Mouse (Mus musculus): Measurements from ENCODE around the gene Mecp2. TPM values are rescaled to one million over a fixed set of nuclear protein-coding genes. Genes with fewer than 3 reads are reported as not detected.

Mecp2 gene
- polyA plus RNA-seq, 1 experiment from 2014 or later, result 10.9 TPM

DNA sequence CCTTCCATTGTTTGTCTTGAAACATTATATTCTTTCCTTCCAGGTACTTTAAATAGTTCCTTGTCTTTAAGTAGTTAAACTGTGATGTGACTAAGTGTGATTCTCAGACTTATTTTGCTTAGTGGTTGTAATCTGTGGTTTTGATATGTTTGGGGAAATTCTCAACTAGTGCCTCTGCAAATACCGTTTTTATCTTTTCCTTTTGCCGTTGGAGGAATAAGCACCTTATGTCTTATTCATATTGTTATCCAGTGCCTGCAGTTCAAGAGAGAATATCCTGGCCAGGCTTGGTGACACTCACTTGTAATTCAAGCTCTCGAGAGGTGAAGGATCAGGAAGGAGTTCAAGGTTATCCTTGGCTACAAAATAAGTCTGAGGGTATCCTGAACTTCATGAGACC, 134.1 kb downstream of the Mecp2 start:
- Histone ChIP-seq H3K27me3 (replicated peaks) (no peaks in the 10 kb centered on the region), H3K4me3 (replicated peaks) (no peak overlapping the region), H3K36me3 (no peaks in the 10 kb centered on the region), H3K9me3 (no peaks in the 10 kb centered on the region), H3K27ac (no peak overlapping the region), H3K9ac (no peak overlapping the region), H3K4me1 (replicated peaks) (no peaks in the 10 kb centered on the region), H3K4me2 (replicated peaks) (no peak overlapping the region)
- WGBS, result 75% methylated on average over 3 of the region's 3 CpGs
- ATAC-seq, result no peak

GRCm38 (mm10) chrX:73998911-73999869, 136.0 kb downstream of the Mecp2 start:
- H3K4me2 ChIP-seq (replicated peaks), result no peak overlapping the region
- H3K4me3 ChIP-seq (replicated peaks), result no peak overlapping the region
- no peak overlapping the region for H3K9ac ChIP-seq
- H3K36me3 ChIP-seq, result no peaks in the 10 kb centered on the region
- WGBS, result 28% methylated on average over 8 of the region's 8 CpGs
- H3K27ac ChIP-seq, result no peak overlapping the region
- H3K9me3 ChIP-seq, result no peaks in the 10 kb centered on the region
- no peaks in the 10 kb centered on the region for H3K27me3 ChIP-seq (replicated peaks)
- ATAC-seq, result peak; percentile 79
- no peaks in the 10 kb centered on the region for H3K4me1 ChIP-seq (replicated peaks)

- Histone ChIP-seq H3K4me3 (replicated peaks) (no peak overlapping the region), H3K9me3 (no peaks in the 10 kb centered on the region), H3K4me2 (replicated peaks) (no peak overlapping the region), H3K27ac (no peak overlapping the region), H3K36me3 (no peaks in the 10 kb centered on the region), H3K9ac (no peak overlapping the region), H3K4me1 (replicated peaks) (no peaks in the 10 kb centered on the region), H3K27me3 (replicated peaks) (no peaks in the 10 kb centered on the region)
- no peak for ATAC-seq
- 63% methylated on average over 1 of the region's 1 CpGs for WGBS
Measured at GRCm38 (mm10) chrX:73977783-73978182, 157.4 kb downstream of the Mecp2 start.

MicroRNA genes within 50 kb of the gene (microRNA counts, 519-probe panel; counts per million panel counts)
- 97.1 counts per million, percentile 29 among the panel's probes with 10 or more counts for microRNA mmu-miR-718

Other genes starting within 250 kb of the Mecp2 start
- gene Avpr2, start 243.3 kb downstream of the Mecp2 start, polyA plus RNA-seq (2015; fragmentation: Nextera tagmentation; extraction: Ambion mirVana), result 0.05 and 0.25 TPM in 2 replicates
- 9.0 and 9.4 TPM in 2 replicates for gene L1cam, start 239.3 kb downstream of the Mecp2 start, polyA plus RNA-seq (2015; fragmentation: Nextera tagmentation; extraction: Ambion mirVana)
- gene Arhgap4, start 213.5 kb downstream of the Mecp2 start, polyA plus RNA-seq (2015; fragmentation: Nextera tagmentation; extraction: Ambion mirVana), result 3.7 and 4.1 TPM in 2 replicates
- gene Naa10, start 213.4 kb downstream of the Mecp2 start, polyA plus RNA-seq (2015; fragmentation: Nextera tagmentation; extraction: Ambion mirVana), result 163 and 169 TPM in 2 replicates
- gene Renbp, start 204.5 kb downstream of the Mecp2 start, polyA plus RNA-seq (2015; fragmentation: Nextera tagmentation; extraction: Ambion mirVana), result 154 and 197 TPM in 2 replicates
- 43.0 and 45.6 TPM in 2 replicates for gene Hcfc1, start 169.0 kb downstream of the Mecp2 start, polyA plus RNA-seq (2015; fragmentation: Nextera tagmentation; extraction: Ambion mirVana)
- 53.9 and 64.9 TPM in 2 replicates for gene Irak1, start 111.4 kb downstream of the Mecp2 start, polyA plus RNA-seq (2015; fragmentation: Nextera tagmentation; extraction: Ambion mirVana)
- not detected in 2 replicates for gene Opn1mw, start 7.9 kb downstream of the Mecp2 start, polyA plus RNA-seq (2015; fragmentation: Nextera tagmentation; extraction: Ambion mirVana)
- not detected in 2 replicates for gene Tex28, start 32.5 kb upstream of the Mecp2 start, polyA plus RNA-seq (2015; fragmentation: Nextera tagmentation; extraction: Ambion mirVana)
- gene Tktl1, start 41.9 kb upstream of the Mecp2 start, polyA plus RNA-seq (2015; fragmentation: Nextera tagmentation; extraction: Ambion mirVana), result not detected in 2 replicates
- gene Flna, start 114.5 kb upstream of the Mecp2 start, polyA plus RNA-seq (2015; fragmentation: Nextera tagmentation; extraction: Ambion mirVana), result 274 and 316 TPM in 2 replicates
- gene Emd, start 119.3 kb upstream of the Mecp2 start, polyA plus RNA-seq (2015; fragmentation: Nextera tagmentation; extraction: Ambion mirVana), result 21.7 and 25.7 TPM in 2 replicates
- gene Rpl10, start 135.4 kb upstream of the Mecp2 start, polyA plus RNA-seq (2015; fragmentation: Nextera tagmentation; extraction: Ambion mirVana), result 818 and 879 TPM in 2 replicates
- 74.9 and 81.1 TPM in 2 replicates for gene Taz, start 146.5 kb upstream of the Mecp2 start, polyA plus RNA-seq (2015; fragmentation: Nextera tagmentation; extraction: Ambion mirVana)
- gene Dnase1l1, start 147.0 kb upstream of the Mecp2 start, polyA plus RNA-seq (2015; fragmentation: Nextera tagmentation; extraction: Ambion mirVana), result 11.0 TPM in 2 replicates
- 120 and 126 TPM in 2 replicates for gene Atp6ap1, start 161.7 kb upstream of the Mecp2 start, polyA plus RNA-seq (2015; fragmentation: Nextera tagmentation; extraction: Ambion mirVana)
- gene Gdi1, start 169.6 kb upstream of the Mecp2 start, polyA plus RNA-seq (2015; fragmentation: Nextera tagmentation; extraction: Ambion mirVana), result 158 and 168 TPM in 2 replicates
- 58.8 and 60.0 TPM in 2 replicates for gene Fam50a, start 177.7 kb upstream of the Mecp2 start, polyA plus RNA-seq (2015; fragmentation: Nextera tagmentation; extraction: Ambion mirVana)
- 7.3 and 8.5 TPM in 2 replicates for gene Plxna3, start 193.7 kb upstream of the Mecp2 start, polyA plus RNA-seq (2015; fragmentation: Nextera tagmentation; extraction: Ambion mirVana)
- gene Lage3, start 218.3 kb upstream of the Mecp2 start, polyA plus RNA-seq (2015; fragmentation: Nextera tagmentation; extraction: Ambion mirVana), result 91.5 and 104 TPM in 2 replicates
- 65.1 and 66.8 TPM in 2 replicates for gene Ubl4a, start 237.9 kb upstream of the Mecp2 start, polyA plus RNA-seq (2015; fragmentation: Nextera tagmentation; extraction: Ambion mirVana)
- 15.9 and 16.6 TPM in 2 replicates for gene Slc10a3, start 238.0 kb upstream of the Mecp2 start, polyA plus RNA-seq (2015; fragmentation: Nextera tagmentation; extraction: Ambion mirVana)